Mouse (Mus musculus) adrenal gland, adult 18-20 months (tissue): Measurements from ENCODE around the gene Cwc25. TPM values are rescaled to one million over a fixed set of nuclear protein-coding genes. Genes with fewer than 3 reads are reported as not detected.

Experiments used
- DNase-seq, 2 experiments: peaks; one replicate each; pipeline ENCODE4 v3.0.0; 2021 to 2022; ENCODE audit warnings: low spot score in 2 of 2
- long read RNA-seq, 2 experiments: library from polyadenylated mRNA; stranded (forward); transcript quantifications; one replicate each; pipeline ENCODE4 v2.0.0; 2021
- total RNA-seq, 2 experiments: library from RNA; stranded (reverse); gene quantifications; 1 replicate in 1 of 2; 2 replicates in 1 of 2; pipeline ENCODE4 v1.2.3; 2021

Gene Cwc25
- total RNA-seq, result 10 to 100 TPM; 18.2 to 21.1 TPM
- long read RNA-seq, experiment 1, transcript Cwc25-201 (10 exons, 3,105 nt), result major isoform, 25 of 27 reads
- long read RNA-seq, experiment 1, partial matches to known transcripts, result 2 of 27 reads
- long read RNA-seq, experiment 1, other reads (novel, unspliced or antisense), result 0 of 27 reads
- long read RNA-seq, experiment 2, transcript Cwc25-201 (10 exons, 3,105 nt), result major isoform, 40 of 52 reads
- long read RNA-seq, experiment 2, partial matches to known transcripts, result 7 of 52 reads
- long read RNA-seq, experiment 2, other reads (novel, unspliced or antisense), result 4 of 52 reads

DNA sequence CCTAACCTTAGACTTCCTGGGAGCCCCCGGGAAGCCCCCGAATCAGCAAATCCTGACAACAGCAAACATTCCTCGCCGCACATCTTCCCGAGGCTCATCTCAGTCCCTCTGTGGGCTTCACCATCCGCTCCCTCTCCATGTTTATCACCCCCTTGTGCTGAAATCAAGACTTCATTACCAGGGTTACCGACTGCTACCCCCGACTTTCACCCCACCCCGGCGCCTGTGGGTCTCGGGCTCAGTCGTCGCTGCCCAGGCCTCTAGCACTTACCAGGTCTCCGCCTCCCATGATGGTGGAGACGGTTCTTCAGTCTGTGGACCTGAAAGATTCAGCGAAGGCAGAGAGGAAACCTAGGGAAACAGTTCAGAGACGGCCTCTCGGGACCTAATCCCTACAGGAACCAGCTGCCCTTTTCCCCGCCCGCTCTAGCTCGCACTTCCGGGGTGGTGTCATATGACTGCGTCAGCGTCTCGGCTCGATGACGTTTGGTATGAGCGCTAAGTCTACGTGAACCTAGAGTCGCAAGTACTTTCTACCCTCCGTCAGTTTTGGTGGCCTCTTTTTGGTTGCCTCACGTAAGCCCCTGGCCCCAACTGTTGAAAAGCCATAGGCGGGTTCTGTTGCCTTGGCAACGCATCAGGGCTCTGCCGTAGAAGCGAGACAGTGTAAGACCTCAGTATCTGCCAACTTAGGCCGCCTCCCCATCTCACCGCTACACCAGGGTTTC lies at the start of gene Cwc25:
Cwc25 (minus strand) TSS at position 403 of the 728 bp plus-strand sequence.
- DNase-seq, result peak; percentile 92 to 93

DNA sequence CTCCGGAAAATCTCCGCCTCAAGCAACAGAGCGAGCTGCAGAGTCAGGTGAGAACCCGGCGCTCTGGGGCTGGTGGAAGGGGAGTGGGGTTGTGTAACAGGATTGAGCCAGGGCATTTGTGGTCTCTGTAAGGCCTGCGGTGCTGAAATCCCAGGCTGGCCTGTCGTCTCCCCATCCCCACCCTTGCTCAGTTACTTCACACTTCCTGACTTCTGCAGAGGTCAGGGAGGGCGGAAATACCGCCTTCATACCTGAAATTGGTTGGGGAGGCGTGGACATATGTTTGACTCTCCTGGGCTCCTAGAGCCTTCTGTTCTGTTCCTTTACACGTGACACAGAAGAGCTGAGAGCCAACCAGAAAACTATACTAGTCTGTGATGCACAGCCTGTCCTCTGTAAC lies 49.4 kb upstream of the Cwc25 start:
- no peak for DNase-seq

DNA sequence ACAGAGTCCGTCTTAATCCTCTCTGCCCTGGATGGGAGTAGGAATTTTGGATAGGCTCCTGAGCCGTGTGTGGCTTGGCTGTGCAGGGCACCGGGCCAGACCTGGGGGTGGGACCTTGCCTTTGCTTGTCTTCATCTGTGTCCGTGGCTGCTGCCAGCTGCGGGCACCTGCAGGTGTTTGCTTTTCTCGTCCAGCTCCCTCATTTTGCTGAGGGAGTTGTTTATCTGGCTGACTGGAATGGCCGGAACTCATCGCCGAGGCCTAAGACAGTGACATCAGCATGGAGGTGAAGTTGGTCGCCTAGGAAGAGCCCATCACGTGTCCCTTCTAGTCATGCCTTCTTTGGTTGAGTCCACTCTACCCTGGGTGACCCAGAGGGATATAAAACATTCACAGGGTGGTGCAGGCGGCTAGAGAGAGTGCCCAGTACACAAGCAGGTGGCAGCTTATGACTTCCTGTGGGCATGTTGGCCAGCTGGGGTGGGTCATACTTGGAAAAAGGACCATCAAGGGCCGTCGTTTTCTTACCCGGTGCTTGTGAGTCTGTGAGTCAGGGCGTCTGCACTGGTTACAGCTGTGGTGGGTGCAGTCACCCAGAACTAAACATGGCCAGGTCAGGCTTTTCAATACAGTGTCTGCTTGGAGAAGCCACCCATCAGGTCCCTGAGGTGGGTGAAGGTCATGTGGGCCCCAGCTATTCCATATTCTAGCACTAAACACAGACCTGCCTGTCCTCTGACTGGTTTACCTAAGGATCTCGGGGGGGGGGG lies 47.6 kb upstream of the Cwc25 start:
- DNase-seq, result no peak

DNA sequence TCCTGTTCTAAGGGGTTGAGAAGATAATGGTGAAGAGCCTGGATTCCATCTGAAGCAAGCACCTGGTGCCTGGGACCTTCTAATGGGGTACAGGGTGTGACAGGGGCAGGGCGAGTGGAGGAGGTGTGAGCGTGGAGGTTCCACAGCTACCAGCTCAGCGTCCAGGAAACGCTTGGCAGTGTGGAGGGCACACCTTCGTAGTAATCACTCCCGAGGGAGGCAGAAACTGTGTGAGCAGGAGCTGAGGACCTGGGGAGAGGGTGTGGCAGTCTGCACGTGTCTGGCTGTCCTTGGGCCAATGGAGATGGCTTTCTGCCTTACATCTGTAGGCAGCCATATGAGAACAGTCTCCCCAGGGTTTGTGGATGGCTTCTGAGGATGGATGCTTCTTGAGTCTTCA lies 46.7 kb upstream of the Cwc25 start:
- DNase-seq, result no peak

DNA sequence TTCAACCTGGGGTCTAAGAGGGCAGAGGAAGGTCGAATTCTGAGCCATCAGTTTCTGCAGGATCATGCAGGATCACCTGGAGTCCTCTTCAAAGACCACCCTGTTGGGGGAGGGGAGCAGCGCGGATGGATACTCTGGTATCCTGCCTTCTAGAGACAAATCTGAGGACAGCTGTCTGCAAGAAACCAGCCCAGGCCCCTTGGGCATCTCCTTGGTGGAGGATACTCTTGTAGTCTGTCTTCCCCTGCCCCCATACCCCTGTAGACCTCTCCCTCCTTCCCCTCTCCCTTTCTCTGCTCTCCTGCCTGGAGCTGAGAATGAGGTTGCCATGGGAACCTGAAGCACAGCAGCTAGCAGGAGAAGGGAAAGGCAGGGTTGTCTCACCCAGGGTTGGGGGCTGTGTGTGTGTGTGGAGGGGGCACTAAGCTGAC lies 46.1 kb upstream of the Cwc25 start:
- DNase-seq, result no peak

DNA sequence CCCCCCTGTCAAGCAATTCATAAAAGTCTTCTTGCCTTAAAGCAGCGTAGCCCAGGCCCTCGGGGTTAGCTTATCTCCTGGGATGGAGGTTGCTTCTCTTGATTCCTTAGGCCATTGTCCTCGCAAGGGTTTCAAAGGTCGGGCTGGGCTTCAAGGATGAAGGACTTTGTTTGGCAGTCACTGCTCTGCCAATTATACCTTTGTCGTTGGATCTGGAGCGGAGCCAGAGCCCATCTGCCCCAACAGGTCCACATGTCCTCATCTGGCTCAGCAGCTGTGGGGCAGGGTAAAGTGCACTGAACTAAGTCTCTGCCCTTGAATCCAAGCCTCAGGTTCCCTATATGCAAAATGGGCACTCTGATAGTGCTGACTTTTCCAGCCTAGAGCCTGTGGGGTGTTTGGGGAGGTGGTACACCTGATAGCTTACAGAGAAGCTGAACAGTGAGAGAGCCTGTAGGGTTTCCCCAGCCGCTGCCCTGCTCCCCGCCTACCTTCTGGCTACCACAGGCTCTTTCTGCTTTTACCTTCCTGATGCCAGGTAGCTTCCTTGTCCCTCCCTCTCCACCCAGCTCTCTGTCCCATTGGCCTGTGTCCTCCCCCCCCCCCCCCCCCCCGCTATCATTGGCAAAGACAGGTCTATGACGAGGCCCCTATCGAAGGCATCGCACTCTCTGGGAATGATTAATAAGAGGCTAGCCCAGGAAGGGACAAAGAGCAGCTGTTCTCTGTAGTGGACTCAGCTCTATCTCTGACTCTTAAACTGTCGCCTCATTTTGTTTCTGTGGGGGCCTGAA lies 45.4 kb upstream of the Cwc25 start:
- DNase-seq, result no peak

DNA sequence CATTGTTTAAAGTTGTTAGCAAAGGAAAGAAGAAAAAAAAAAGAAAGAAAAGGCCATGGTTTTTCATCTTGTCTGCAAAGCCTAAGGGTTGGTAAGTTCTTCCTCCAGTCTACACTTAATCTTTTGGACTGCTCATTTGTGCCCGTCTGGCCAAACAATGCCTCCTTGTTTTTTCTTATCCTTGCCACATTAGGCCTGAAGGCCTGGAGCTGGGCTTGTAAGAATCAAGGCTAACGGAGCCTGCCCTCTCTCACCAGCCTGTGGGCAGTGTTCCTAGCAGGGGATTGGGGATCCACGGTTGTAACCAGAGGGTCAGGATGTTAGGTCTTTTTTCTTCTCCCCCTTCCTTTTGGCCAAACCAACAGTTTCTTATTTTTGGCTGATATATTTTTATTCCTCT lies 44.6 kb upstream of the Cwc25 start:
- no peak for DNase-seq

DNA sequence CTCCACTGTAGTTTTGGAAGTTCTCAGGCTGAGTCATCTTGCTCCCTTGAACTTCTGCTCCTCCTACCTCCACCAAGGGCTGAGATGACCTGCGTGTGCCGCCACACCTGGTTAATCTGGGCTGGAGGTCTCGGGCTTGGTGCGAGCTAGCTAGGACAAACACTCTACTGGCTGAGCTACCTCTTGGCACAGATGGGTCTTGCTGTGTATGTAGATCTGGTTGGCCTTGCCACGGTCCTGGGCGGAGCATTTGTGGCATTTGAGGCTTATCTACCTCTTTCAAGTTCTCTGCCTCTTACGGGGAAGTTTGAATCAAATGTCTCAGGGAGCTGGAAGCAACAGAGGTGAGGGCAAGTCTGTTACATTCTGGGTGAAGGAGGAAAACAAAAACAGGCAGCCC lies 44.0 kb upstream of the Cwc25 start:
- DNase-seq, result no peak

DNA sequence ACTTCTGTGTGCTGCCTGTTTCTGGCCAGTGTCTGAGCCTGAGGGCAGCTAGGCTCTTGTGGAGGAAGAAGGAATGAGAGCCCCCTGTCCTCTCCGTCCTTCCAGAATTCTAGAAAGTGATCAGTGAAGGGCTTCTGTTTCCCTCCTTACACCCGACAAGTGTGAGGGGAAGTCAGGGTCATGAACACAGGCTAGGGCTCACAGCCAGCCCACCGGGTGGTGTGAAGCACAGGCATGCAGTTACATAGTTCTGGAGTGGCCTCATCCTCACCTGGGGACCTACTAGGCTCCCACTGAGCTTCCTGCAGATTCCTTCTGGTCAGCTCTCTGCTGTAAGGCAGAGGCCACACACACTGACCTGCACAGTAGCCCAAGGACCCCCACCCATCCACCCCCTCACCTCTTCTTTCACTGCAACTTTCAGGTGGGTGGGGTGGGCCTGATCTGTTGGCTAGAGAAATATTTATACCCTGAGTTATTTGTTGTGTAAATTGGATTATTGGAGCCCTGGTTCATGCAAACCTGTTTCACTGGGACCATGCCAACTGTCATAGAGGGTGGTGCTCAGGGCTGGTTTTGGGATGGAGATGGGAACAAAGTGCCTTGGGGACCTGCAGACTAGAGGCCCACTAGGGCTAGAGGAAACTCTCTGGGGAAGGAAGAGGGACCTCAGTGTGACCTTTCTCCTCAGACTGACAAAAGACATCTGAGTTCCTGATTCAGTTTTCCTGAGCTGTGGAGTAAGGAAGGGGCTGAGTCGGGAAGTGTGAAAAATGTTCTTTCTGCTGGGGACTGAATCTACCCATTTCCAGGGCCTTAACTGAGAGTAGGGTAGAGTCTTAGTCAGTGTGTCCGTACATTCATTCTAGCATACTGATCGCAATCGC lies 43.1 kb upstream of the Cwc25 start:
- DNase-seq, result no peak

DNA sequence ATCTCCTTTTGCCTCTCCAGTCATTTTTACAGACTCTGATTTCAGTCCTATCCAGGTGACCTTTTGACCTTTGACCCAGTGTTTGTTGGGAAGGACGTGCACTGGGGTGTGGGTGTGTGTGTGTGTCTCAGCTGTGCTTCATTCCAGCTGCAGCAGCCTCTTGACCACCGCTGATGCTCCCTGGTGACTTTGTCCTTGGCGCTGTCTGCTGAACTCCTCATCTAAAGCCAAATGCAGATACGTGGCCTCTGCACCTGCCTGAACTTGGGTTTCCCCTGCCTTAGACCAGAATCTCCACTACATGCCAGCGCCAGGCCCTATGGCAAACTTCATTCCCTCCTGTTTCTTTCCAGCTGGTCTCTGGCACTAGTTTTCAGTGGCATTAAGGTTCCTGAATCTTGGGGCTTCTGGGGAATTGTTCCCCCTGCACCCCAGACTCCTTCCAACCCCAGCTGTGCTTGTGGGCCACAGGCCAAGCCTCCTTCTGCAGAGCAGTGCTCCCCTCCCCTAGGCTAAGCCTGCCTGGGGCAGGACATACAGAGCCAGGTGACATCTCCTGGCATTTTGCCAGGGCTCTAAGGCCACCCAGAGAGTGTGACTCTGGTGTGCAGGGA lies 42.4 kb upstream of the Cwc25 start:
- DNase-seq, result no peak

DNA sequence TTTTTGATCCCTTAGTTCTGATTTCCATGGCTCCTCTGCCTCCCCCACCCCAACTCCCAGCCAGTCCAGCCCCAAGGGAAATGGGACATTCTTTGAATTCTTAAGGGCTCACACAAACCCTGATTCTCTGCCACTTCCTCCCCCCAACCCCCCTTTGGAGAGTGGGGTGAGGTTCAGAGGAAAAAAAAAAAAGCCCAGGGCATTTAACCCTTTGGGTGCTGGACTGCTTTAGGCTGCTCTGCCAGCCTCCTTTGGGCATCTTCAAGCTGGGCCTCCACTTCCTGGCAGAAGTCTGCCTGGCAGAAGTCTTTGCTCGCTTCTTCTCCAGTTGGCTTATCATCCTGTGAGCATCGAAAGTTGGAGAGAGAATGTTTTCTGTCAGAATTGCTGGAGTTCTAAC lies 41.7 kb upstream of the Cwc25 start:
- no peak for DNase-seq

DNA sequence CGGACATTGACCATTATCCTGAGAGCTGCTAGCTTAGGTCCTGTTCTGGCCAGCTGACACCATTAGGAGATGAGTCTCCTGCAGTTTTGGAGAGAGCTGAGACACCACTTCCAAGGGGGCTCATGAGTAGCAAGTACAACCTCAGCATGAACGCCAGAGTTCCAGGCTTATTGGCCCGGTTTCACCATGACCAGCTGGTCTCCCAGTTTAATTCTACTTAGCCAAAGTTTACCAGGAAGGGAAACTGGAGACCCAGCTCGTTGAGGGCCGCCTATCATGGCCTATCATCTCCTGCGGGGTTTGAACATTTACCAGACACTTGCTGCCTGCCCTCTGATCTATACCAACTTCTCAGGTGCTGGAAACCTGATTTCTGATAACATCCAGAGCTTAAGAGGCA lies 41.3 kb upstream of the Cwc25 start:
- DNase-seq, result no peak

DNA sequence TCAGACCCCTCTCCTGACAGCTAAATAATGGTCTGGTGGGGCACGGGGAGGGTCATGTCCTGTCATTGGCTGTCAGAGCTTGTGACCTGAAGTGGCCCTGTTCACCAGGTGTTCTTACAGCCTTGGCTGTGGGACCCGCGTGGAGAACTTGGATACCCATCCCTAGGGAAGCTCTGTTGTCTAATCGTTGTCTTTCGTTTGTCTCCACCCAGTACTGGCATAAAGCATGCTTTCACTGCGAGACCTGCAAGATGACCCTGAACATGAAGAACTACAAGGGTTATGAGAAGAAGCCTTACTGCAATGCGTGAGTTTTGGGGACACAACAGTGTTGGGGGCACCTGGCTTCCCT lies 40.2 kb upstream of the Cwc25 start:
- no peak for DNase-seq

DNA sequence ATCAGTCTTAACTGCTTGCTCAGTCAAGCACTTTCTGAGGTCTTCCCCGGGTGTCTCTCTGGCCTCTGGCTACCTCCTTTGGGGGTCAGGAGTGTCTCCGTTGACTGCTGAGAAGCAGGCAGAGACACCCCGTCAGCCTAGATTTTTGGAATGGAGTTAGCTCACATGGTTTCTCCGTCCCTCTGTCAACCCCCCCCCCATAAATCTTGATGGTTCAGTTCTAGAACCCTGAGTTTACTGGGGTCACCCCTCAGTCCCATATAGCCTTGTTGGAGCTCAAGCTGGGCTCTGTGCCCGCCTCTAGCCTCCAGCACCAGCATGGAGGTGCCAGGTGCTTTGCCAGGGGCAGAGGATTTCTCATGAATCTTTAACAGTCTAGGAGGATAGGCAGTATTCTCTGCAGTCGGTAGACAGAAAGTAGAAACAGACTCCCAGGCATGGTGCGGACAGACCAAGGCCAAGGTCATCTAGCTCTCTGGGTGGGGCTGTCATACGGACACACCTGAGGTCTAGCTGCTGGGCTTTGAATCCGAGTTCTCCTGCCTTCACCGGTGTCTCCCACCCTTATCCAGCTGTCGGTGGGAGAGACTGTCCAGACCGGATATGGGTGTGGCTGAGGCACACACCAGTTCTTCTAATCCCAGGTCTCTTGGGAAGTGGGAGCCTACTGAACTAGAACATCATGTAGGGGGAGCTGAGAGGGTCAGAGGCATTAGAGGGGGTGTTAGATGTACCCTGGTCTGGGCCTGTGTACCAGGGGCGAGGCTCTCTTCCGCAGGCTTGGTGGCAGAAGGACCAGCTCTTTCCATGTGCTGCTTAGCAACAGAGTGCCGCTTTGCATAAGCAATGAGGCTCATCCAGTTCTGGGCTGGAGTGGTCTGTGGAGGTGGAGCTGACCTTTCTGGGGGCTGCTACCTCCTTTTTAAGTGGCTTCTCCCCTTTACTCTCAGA lies 39.6 kb upstream of the Cwc25 start:
- no peak for DNase-seq

DNA sequence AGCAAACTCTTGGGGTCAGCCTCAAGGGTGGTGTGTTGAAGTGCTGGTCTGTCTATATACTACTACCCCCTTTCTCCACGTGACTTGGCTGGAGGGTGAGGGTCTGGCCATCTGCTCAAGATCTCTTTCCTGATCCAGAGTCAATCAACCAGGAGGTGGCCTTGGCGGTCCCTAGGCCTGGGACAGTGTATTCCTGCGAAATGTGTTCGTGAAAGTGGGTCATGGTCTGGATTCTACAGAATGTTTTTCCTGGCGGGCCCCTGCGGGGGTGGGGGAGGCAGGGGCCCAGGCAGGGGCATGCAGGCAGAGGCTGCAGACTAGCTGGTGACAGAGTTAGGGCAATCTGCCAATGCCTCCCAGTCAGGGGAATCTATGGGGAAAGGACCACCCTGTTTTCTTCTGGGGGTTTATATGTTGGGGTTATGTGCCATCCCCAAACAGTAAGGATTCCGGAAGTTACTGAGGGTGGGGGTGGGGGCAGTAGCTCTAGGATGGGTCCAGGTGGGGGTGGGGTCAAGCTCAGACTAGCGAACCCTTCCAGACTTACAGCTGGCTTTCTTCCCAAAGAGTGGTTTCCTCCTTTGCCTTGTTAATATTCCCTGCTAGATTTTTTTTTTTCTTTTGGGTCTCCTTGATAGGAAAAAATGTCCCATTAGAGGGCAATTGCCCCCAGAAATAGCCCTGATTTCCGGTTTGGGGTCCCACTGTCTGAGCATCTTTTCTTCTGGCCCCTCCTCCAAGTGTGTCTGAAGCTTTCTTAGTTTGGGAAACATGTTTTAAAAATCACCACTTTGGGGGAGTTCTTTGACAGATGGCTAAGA lies 38.7 kb upstream of the Cwc25 start:
- peak in 1 of 2 experiments; percentile 33 for DNase-seq

DNA sequence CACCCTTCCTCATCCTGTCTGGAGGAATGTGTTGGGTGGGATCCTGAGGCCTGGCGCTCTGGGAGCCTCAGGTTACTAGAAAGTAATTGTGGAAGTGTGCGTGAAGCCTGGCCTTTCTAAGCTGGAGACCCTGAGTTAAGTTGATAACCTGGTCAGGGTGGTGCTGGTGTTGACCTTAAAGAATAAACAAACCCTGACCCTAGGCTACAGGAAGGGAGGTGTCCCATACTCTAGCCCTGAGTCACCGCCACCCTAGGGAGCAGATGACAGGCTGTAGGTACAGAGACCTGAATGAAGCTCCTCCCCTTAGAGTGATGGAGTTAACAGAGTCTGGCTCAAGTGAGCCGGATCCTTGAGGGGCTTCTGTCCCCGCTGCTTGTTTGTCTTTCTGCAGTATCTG lies 37.5 kb upstream of the Cwc25 start:
- no peak for DNase-seq

DNA sequence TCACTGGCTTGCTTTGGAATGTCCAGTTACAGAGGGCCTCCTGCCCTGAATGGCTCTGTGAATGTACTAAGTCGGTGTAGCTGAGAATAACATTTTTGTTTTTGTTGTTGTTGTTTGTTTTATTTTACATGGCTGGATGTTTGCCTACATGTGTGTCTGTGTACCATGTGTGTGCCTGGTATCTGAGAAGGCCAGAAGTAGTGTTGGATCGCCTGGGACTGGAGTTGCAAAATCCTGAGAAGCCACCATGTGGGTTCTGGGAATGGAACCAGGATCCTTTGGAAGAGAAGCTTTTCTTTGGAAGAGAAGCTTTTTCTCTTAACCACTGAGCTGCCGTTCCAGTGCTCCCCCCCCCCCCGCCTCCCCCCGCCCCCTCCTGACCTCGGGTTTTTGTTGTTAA lies 36.1 kb upstream of the Cwc25 start:
- no peak for DNase-seq

DNA sequence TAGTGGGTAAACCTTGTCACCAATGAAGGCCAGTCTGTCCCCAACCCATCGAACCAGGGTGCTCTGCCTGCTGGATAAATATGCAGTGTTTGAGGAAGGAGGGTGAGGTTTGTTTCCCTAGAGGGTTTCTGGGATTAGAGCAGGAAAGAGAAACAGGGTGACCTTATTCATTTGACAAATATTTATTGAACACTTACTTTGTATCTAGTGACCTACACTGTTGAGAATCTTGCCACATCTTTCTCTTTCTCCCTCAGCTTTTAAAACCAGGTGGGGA lies 35.8 kb upstream of the Cwc25 start:
- no peak for DNase-seq
